Mouse (Mus musculus) NIH3T3 (cell line): ENCODE data around the gene Olfr568.

Experiments used
- DNase-seq: peaks from one replicate; pipeline ENCODE4 v3.0.0-alpha.2; 2012; ENCODE audit warnings: low read depth

Gene Olfr568

DNA sequence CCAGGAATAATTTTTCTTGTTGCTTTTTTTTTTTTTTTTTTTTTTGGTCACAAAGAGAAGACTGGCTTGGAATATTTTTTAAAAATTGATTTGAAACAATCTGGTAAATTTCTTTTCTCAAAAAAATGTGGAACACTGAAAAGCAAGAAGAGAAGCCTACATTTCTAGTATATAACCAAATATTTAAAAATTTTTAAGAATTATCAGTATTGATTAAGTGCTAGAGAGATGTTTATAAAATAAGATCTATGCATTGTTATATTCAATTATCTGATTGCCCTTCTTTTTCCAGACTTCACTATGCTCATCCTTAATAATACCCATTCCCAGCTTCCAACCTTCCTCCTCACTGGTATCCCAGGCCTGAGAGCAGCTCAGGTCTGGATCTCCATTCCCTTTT is at the start of gene Olfr568:
Gene Olfr568 (plus strand): TSS at position 301 of the 400 bp plus-strand sequence.
- DNase-seq = no peak

DNA sequence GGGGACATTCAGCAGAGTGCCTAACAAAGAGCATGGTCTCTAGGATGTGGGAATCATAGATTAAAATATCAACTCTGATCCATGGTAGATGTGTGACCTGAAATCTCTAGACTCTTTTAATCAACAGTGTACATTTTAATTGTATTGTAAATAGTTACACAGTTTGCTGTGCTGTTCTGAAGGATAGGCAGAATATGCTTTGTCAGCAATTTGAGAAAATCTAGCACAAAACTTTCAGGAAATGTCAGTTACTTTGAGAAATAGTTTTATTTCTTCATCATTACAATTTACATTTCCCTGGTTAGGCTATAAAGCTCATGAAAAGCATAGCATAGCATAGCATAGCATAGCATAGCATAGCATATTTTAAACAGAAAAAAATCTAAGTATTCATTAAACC is 21.1 kb upstream of the Olfr568 start:
- no peak for DNase-seq

DNA sequence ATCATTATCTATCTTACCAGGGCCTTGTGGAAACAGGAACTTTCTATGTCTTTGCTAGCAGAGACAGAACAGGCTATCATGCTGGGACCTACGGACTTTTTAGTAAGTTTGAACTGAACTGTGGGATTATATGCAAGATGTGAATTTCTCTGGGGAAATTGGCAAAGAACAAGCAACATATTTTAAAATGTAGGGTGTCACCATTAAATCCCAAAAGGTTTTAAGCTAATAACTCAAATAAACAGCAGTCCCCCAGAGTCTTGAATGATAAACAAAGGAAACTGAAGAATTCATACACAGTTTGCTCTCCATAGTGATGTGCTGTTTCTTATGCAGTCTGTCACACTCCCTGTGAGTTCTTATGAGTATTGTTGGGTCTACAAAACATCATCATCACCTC is 18.3 kb upstream of the Olfr568 start, which contains the start of gene Olfr566:
Gene Olfr566 (minus strand): TSS at position 101 of the 400 bp plus-strand sequence.
- DNase-seq = no peak

DNA sequence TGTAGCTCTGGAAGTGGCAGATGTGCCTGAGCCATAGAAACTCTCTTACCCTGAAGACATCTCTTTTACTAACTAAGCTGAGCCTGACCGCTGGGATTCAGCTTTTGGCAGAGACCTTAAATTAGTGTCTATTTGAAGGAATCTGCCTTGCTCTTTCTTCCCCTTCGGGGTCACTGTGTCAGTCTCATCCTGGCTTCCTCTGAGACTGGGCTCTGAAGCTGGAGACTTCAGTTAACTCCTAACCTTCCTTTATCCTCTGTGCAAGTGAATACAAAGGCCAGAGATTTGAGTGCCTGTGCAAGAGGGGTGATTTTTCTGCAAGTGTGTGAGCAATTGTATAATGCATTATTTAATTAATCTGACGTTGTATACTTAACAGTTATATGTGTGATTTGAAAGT is 13.9 kb downstream of the Olfr568 start, which contains the start of gene Olfr569:
Gene Olfr569 (minus strand): TSS at position 101 of the 400 bp plus-strand sequence.
- DNase-seq = no peak

DNA sequence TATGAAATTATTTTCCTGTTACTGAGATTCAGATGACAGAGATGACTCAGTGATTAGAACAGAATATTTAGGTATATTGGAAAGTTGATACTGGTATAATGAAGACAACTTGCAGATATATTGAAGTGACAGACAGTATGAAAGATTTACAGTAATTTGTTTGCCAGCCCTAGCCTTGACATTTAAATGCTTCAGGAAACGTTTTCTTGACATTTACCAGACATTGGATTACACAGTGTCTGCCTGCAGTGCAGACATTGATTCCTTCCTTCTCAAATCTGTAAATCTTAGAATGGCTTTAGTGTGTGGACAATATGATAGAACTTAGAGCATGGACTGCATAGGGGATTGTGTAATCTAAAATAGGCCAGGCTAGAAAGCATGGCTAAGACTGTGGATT is 38.3 kb downstream of the Olfr568 start:
- DNase-seq = no peak

DNA sequence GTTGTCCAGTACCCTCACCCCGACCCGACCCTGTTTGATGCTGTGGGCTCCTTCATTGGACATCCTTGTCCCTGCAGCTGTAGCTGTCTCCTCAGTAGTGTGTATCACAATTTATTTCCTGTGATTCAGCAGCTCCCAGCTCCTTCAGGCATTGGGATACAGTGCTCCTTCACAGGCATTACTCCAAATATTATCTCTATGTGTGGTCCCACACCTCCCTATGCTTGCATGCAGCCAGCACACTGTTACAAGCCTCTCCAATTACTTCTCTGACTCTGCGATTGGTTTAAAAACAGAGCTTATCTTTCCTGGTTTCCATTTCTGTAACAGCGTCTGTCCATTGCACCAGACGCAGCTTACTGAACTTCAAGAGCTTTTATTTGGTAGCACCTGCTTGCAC is 39.5 kb downstream of the Olfr568 start:
- DNase-seq = no peak

DNA sequence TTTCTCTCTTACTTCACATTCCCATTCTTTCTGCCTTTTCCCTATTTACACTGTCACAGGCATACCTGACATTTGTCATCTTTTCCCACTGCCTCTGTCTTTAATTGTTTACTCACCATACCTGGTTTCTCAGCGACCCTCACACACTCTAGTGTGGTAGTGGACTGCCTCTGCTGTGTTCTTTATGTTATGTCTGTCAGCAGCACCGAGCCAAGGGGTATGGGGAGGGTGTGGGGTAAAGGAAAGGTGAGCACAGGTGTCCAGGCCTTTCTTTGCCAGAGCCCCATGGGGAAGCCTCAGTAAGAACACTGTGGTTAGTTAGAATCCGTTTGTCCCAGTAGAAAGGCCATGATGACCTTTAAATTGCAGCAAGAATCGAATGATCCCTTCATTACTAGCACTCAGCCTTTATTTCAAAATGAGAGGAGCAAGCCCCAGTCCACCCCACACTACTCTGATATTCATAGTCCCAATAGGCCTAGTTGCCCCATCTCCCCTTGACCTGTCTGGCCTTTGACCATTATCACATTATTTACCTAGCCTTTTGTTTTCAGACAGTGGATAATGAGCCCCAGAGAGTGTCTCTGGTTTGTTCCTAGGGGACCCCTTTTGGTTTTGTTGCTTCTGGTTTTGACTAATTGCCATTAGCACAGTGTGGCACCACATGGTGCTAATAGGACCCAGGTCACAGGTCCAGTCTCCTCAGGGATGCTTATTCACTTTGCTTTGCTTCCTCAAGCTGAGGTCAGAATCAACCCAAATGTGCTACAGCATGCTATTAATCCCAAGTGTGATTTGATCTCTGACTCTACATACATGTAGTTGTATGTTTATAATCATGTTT is 40.3 kb downstream of the Olfr568 start, which contains the start of gene Olfr571:
Gene Olfr571 (minus strand): TSS at position 505 of the 844 bp plus-strand sequence.
- DNase-seq = no peak

DNA sequence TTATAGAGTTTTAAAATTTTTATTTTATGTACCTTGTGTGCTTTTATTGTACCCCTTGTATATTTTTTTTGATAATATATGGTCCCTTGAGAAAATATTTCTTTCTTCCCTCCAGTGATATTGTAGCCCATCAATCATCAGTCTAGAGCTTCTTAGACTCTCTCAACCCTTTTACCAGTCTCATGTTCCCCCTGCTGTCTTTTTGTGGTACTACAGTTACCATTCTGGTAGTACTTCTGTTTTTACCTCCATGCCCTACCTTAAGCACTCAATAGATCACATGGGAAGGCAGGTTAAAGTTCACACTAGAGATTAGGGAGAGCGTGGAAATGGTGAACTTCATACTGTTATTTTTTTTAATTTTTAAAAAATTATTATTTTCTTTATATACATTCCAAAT is 42.7 kb downstream of the Olfr568 start:
- peak; percentile 75 for DNase-seq

DNA sequence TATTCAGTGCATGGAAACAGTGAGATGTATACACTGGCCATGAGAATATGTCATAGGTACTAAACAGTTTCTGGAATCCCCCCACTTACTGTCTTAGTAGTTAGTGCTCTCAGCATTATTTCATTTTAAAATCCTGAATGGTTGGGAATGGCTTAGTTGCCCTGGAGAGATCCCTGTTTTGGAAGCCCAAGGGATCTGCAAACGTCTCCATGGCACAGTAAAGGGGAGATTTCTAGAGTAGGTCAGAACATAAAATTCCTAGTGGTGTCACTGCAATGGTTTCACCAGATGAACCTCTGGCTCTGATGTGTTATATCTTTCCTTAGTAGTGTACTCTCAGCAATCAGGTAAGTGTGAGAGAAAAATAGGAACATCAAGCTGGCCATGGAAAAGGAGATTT is 47.2 kb downstream of the Olfr568 start, which contains the start of gene Olfr572:
Gene Olfr572 (plus strand): TSS at position 301 of the 400 bp plus-strand sequence.
- DNase-seq = no peak

DNA sequence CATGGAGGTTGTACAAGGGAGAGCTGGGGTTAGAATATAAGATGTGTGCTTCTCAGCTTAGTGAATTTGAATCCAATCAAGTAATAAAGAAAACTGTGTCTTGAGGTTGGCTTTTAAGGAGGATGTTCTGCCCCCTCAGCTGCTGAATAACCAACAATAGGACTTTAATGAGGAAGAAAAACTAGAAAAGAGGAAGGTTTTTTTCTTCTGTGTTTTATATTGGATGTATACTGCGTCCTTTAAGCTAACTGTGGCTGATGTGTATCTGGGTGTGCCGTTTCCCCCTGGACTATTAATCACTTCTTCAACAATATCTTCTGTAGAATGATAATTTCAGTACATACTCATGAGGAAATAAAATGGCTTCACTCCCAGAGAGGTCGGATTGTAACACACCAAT is 50.2 kb downstream of the Olfr568 start:
- DNase-seq = no peak
